Mouse (Mus musculus) testis, adult 2 months (tissue): ENCODE data around the gene Akr1d1.

Source experiments
- CTCF ChIP-seq: fragments of 200-500 bp; IDR thresholded peaks from 2 replicates; pipeline ENCODE4 v1.5.1; 2012; ENCODE audit warnings: low read depth, mild to moderate bottlenecking, inconsistent platforms, low read length, moderate library complexity; ENCODE audit not compliant: control insufficient read depth, insufficient read depth, insufficient replicate concordance
- POLR2A ChIP-seq: fragments of 200-500 bp; IDR thresholded peaks from 2 replicates; pipeline ENCODE4 v1.6.1; 2012; ENCODE audit warnings: low read depth, mild to moderate bottlenecking, inconsistent platforms, low read length, moderate library complexity; ENCODE audit not compliant: control insufficient read depth

DNA sequence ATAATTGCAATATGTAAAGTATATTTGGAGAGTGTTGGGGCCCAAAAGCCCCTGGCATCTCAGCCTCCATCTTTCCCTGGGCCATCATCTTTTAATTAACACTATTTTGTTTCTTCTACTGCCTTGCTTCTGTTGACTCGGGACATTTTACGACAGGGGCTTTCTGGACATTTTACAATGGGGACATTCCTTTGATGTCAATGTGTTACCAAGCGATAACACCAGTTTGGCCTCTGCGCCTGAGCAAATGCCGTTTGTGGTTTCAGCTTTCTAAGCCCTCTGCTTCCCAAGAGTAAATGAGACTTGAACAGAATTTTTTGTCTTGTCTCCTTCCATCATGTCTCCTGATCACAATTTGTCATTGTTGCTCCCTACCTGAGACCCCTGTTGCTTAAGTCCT, 46.7 kb upstream of the Akr1d1 start:
- no peak for TF ChIP-seq CTCF
- TF ChIP-seq POLR2A = no peak
